Mouse (Mus musculus): ENCODE results near the gene Zfc3h1. TPM values are rescaled to one million over a fixed set of nuclear protein-coding genes. Genes with fewer than 3 reads are reported as not detected.

Zfc3h1 gene
- 2.3 and 2.7 TPM in 2 replicates for polyA plus RNA-seq (2021; fragmentation: Nextera tagmentation)
- long read RNA-seq, experiment 1, partial matches to known transcripts = 8 of 8 reads
- long read RNA-seq, experiment 1, other reads (novel, unspliced or antisense) = 0 of 8 reads
- long read RNA-seq, experiment 2, partial matches to known transcripts = 6 of 11 reads
- long read RNA-seq, experiment 2, other reads (novel, unspliced or antisense) = 4 of 11 reads

GRCm38 (mm10) chr10:115384221-115385017 is at the start of gene Zfc3h1, which contains the start of gene Thap2:
TSS of gene Zfc3h1 (plus strand) at chr10:115384959.
TSS of gene Thap2 (minus strand) at chr10:115384443.

GRCm38 (mm10) chr10:115361840-115362622 is 22.7 kb upstream of the Zfc3h1 start, which contains the start of gene Tmem19:
TSS of gene Tmem19 (minus strand) at chr10:115362501.

Other genes starting within 250 kb of the Zfc3h1 start
- 0.83 and 1.1 TPM in 2 replicates for gene Tph2, start 199.9 kb upstream of the Zfc3h1 start, polyA plus RNA-seq (2021; fragmentation: Nextera tagmentation)
- 25.7 and 27.5 TPM in 2 replicates for gene Tbc1d15, start 133.5 kb upstream of the Zfc3h1 start, polyA plus RNA-seq (2021; fragmentation: Nextera tagmentation)
- 7.6 and 8.6 TPM in 2 replicates for gene Rab21, start 69.4 kb upstream of the Zfc3h1 start, polyA plus RNA-seq (2021; fragmentation: Nextera tagmentation)
- 39.9 and 46.5 TPM in 2 replicates for gene Tmem19, start 22.5 kb upstream of the Zfc3h1 start, polyA plus RNA-seq (2021; fragmentation: Nextera tagmentation)
- 7.5 and 9.5 TPM in 2 replicates for gene Thap2, start 516 bp upstream of the Zfc3h1 start, polyA plus RNA-seq (2021; fragmentation: Nextera tagmentation)
- 0.34 and 0.43 TPM in 2 replicates for gene A930009A15Rik, start 185.0 kb downstream of the Zfc3h1 start, polyA plus RNA-seq (2021; fragmentation: Nextera tagmentation)
- gene Lgr5, start 202.8 kb downstream of the Zfc3h1 start, polyA plus RNA-seq (2021; fragmentation: Nextera tagmentation) = 1.4 and 1.6 TPM in 2 replicates